Comparison of ENCODE assay signal across 8 mouse cellular contexts in genomic region chr3:36065843-36066651, GRCm38 (mm10). TPM values are rescaled to one million over a fixed set of nuclear protein-coding genes. Genes with fewer than 3 reads are reported as not detected.
DNase-seq lines count a peak whose midpoint lies in the region; ATAC-seq lines count a peak whose summit lies in the region.

TSS of gene Acad9 (plus strand) at chr3:36065979.

- intact Hi-C loops in gastrocnemius, postnatal 14 days (cut with DNase I; ENCODE audit: low total_unique reads) = loop anchor here (5.0 kb wide), 1 partner anchor 314 kb away; the partner anchor contains the start of gene Atp11b
- intact Hi-C loops in left cerebral cortex, postnatal 10 days (cut with DNase I) = loop anchor here (10.0 kb wide), 1 partner anchor 429 kb away; no protein-coding TSS in a partner anchor

- peak; percentile 98 for DNase-seq in adipocyte (ENCODE audit: low spot score)
- peak; percentile 99 for DNase-seq in embryo, embryonic 10 days (ENCODE audit: low spot score)
- DNase-seq in gastrocnemius, postnatal 14 days = peak; percentile 95
- peak; percentile 95 to 97 for DNase-seq in left cerebral cortex, postnatal 10 days (ENCODE audit: extremely low spot score in 1 of 2, low spot score in 2 of 2)
- peak; percentile 96 for DNase-seq in right cerebral cortex, postnatal 25 days
- peak; percentile 89 to 96 for DNase-seq in urinary bladder, postnatal 4 days (ENCODE audit: low spot score in 2 of 2)

- peak; percentile 95 for ATAC-seq in inflammation-experienced regulatory T-cells, adult 6 months
- peak; percentile 97 for ATAC-seq in megakaryocyte-erythroid progenitor cell, adult 5-6 weeks (replicated peaks; ENCODE audit: low FRiP score, low TSS enrichment, poor library complexity, severe bottlenecking)

RNA-seq across cellular contexts. Expression of gene Acad9, which starts in this region (rescaled TPM):
- 10 to 100 TPM; 19.2 to 27.3 TPM for total RNA-seq in gastrocnemius, postnatal 14 days (2021)
- 10 to 100 TPM; 32.9 to 46.9 (median 43.7) TPM for polyA plus RNA-seq in inflammation-experienced regulatory T-cells, adult 6 months (2017; shearing (Covaris generic))
- 10 to 100 TPM; 43.0 to 48.4 TPM for total RNA-seq in left cerebral cortex, postnatal 10 days (2021)
- total RNA-seq in megakaryocyte-erythroid progenitor cell, adult 5-6 weeks (2014; fragmentation: Nextera tagmentation) = 27.4 and 41.5 TPM in 2 replicates
- 43.5 and 47.0 TPM in 2 replicates for total RNA-seq in megakaryocyte-erythroid progenitor cell, adult 5-6 weeks (2017)

Comparison
In these comparisons a context has a peak if more than half of its experiments do, and no peak if none do; other contexts are left out.
1. Peak in every context shown above with its lines: DNase-seq and ATAC-seq.